Mouse (Mus musculus) embryonic facial prominence, embryonic 11.5 days (tissue): ENCODE measurements at regions not wholly inside any gene's neighbourhood (a gene's known extent, or its start where the extent isn't known, plus 50 kb on each side); places are given as distances from the start of the nearest gene placed in this dataset.
A peak's percentile ranks its signal among the peaks of the same experiment; 100 is the strongest.

Experiments used
- ATAC-seq: fragments of 200-750 bp; cut with Nextera tagmentation; replicated peaks from 2 replicates; pipeline ENCODE4 v1.8.0; 2017; ENCODE audit warnings: low read depth; ENCODE audit not compliant: insufficient number of reproducible peaks, low FRiP score, low TSS enrichment
- DNase-seq: peaks from one replicate; pipeline ENCODE4 v3.0.0-alpha.2; 2015; ENCODE audit warnings: low spot score
- H3K27ac ChIP-seq: fragments of 300-500 bp; sonication (generic); replicated peaks from 2 replicates; pipeline ENCODE4 v1.5.1; 2014; ENCODE audit warnings: mild to moderate bottlenecking, low read depth, low read length, control low read depth
- H3K27me3 ChIP-seq: fragments of 300-500 bp; sonication (generic); 2 replicates; pipeline ENCODE4 v1.6.1; 2014; ENCODE audit warnings: mild to moderate bottlenecking, low read length, moderate library complexity, mixed read lengths; ENCODE audit not compliant: control insufficient read depth, insufficient read depth
- H3K36me3 ChIP-seq: fragments of 300-500 bp; sonication (generic); replicated peaks from 2 replicates; pipeline ENCODE4 v1.6.1; 2014; ENCODE audit warnings: low read depth, mild to moderate bottlenecking, low read length, moderate library complexity, mixed read lengths; ENCODE audit not compliant: control insufficient read depth, insufficient read depth
- H3K4me1 ChIP-seq: fragments of 300-500 bp; sonication (generic); 2 replicates; pipeline ENCODE4 v1.6.1; 2014; ENCODE audit warnings: low read length, mixed read lengths; ENCODE audit not compliant: control insufficient read depth, insufficient read depth
- H3K4me2 ChIP-seq: fragments of 300-500 bp; sonication (generic); 2 replicates; pipeline ENCODE4 v1.6.1; 2014; ENCODE audit warnings: low read depth, mild to moderate bottlenecking, control low read depth, low read length, moderate library complexity
- H3K4me3 ChIP-seq: fragments of 300-500 bp; sonication (generic); 2 replicates; pipeline ENCODE4 v1.5.1; 2014; ENCODE audit warnings: low read depth, low read length, control low read depth
- H3K9ac ChIP-seq: fragments of 300-500 bp; sonication (generic); replicated peaks from 2 replicates; pipeline ENCODE4 v1.6.1; 2014; ENCODE audit warnings: mild to moderate bottlenecking, control low read depth, low read length
- H3K9me3 ChIP-seq: fragments of 300-500 bp; sonication (generic); replicated peaks from 2 replicates; pipeline ENCODE4 v1.6.1; 2016; ENCODE audit warnings: mild to moderate bottlenecking, low read length, inconsistent platforms, mixed read lengths; ENCODE audit not compliant: control insufficient read depth
- WGBS: fragments of 180-500 bp; shearing (Covaris S2); extraction: QIAGEN DNeasy Blood & Tissue Kit; methylation state at CpG from one replicate; pipeline ENCODE4 v1.1.7; 2014; 5-methylcytosine and 5-hydroxymethylcytosine counted together

DNA sequence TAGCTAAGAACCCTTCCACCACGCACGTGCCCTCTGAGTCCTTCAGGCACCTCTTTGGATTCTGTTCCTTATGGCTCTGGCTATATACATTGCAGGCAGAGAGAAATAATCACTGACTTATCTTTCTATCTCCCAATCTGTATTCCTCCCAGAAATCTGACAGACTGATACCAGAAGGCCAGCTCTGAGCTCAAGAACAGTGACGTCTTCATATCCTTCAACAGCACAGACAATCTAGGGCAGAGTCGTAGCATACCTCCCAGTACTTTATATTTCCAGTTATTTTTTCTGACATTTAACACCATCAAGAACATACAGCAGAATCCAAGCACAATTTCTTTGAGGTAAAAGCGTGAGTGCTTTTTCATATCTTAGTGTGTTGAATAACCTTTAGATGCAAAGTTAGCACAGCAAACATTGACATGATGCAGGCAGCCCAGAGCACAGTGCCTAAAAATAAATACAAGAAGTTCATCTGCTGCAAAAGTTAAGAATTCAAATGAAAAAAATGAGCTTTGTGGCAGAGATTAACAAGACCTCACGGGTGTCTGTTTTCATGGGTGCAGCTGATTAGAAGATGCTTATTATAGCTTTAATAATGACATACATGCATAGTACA, 358.1 kb upstream of the Satb1 start:
- no peak overlapping the region for H3K4me2 ChIP-seq
- H3K27me3 ChIP-seq, result no peaks in the 10 kb centered on the region
- H3K9ac ChIP-seq, result no peak overlapping the region
- H3K9me3 ChIP-seq, result no peaks in the 10 kb centered on the region
- H3K4me3 ChIP-seq, result no peak overlapping the region
- no peaks in the 10 kb centered on the region for H3K4me1 ChIP-seq
- DNase-seq (no peak), ATAC-seq (no peak)
- no peak overlapping the region for H3K27ac ChIP-seq
- H3K36me3 ChIP-seq, result no peaks in the 10 kb centered on the region
- 88% methylated on average over 6 of the region's 6 CpGs for WGBS

- H3K36me3 ChIP-seq, result no peaks in the 10 kb centered on the region
- H3K27ac ChIP-seq, result no peak overlapping the region
- DNase-seq, result peak; percentile 65
- ATAC-seq, result no peak
- WGBS, result 35% methylated on average over 3 of the region's 3 CpGs
- no peak overlapping the region for H3K4me3 ChIP-seq
- H3K27me3 ChIP-seq, result no peaks in the 10 kb centered on the region
- no peaks in the 10 kb centered on the region for H3K4me1 ChIP-seq
- H3K9me3 ChIP-seq, result no peaks in the 10 kb centered on the region
- H3K9ac ChIP-seq, result no peak overlapping the region
- no peak overlapping the region for H3K4me2 ChIP-seq
Measured at GRCm38 (mm10) chr17:52182706-52183105, 349.6 kb upstream of the Satb1 start.

- DNase-seq, result no peak
- 95% methylated on average over 2 of the region's 2 CpGs for WGBS
- Histone ChIP-seq H3K4me3 (no peak overlapping the region), H3K36me3 (no peaks in the 10 kb centered on the region), H3K27ac (no peak overlapping the region), H3K4me2 (no peak overlapping the region), H3K9ac (no peak overlapping the region), H3K9me3 (no peaks in the 10 kb centered on the region), H3K27me3 (no peaks in the 10 kb centered on the region), H3K4me1 (no peaks in the 10 kb centered on the region)
- ATAC-seq, result no peak
Measured at GRCm38 (mm10) chr17:52177996-52178395, 344.9 kb upstream of the Satb1 start.

DNA sequence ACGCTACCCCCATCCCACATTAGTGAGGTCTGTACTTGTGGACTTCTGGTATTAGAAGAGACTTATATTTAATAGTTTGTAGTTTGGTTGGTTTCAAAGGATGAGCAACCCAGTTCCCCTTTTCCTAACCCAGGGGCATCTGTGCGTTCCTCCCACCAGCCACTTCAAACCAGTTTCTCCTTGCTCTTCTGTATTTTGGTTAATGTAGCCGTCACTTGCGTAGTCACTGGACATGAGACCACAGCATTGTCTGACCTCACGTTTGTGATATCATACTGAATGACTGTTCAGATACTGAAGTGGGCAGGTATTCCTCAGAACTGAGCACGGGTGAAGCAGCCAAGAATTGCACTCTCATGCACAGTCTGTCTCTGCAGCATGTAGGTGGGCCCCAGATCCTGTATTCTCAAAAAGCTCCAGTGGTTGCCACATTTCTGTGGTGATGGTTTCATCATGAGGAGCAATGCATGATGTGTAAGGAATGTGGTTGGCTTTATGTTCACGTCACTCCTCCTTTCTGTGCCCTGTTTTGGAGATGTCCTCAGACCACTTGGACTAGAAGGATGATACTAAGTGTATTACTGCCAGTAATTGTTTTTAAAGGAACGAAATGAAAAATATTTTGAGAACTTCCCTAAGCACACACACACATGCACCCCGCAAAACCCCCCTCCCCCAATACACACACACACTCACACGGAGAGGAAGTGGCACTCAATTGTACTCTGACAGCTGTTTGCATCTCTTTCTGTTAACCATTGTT, 335.2 kb upstream of the Satb1 start:
- ATAC-seq (no peak), DNase-seq (no peak)
- WGBS, result 80% methylated on average over 10 of the region's 10 CpGs
- Histone ChIP-seq H3K27ac (no peak overlapping the region), H3K9me3 (no peaks in the 10 kb centered on the region), H3K36me3 (no peaks in the 10 kb centered on the region), H3K4me2 (no peak overlapping the region), H3K9ac (no peak overlapping the region), H3K4me3 (no peak overlapping the region), H3K27me3 (no peaks in the 10 kb centered on the region), H3K4me1 (no peaks in the 10 kb centered on the region)

- H3K27me3 ChIP-seq, result no peaks in the 10 kb centered on the region
- H3K27ac ChIP-seq, result no peak overlapping the region
- DNase-seq (no peak), ATAC-seq (no peak)
- no peak overlapping the region for H3K4me3 ChIP-seq
- no peak overlapping the region for H3K4me2 ChIP-seq
- H3K4me1 ChIP-seq, result no peaks in the 10 kb centered on the region
- H3K9ac ChIP-seq, result no peak overlapping the region
- 79% methylated on average over 4 of the region's 4 CpGs for WGBS
- H3K36me3 ChIP-seq, result no peaks in the 10 kb centered on the region
- no peaks in the 10 kb centered on the region for H3K9me3 ChIP-seq
Measured at GRCm38 (mm10) chr17:52167658-52168057, 334.6 kb upstream of the Satb1 start.

GRCm38 (mm10) chr17:52165891-52166485, 332.9 kb upstream of the Satb1 start:
- ATAC-seq (no peak), DNase-seq (no peak)
- no peak overlapping the region for H3K27ac ChIP-seq
- no peaks in the 10 kb centered on the region for H3K9me3 ChIP-seq
- no peak overlapping the region for H3K4me3 ChIP-seq
- no peaks in the 10 kb centered on the region for H3K4me1 ChIP-seq
- no peaks in the 10 kb centered on the region for H3K36me3 ChIP-seq
- 78% methylated on average over 5 of the region's 5 CpGs for WGBS
- no peak overlapping the region for H3K9ac ChIP-seq
- no peaks in the 10 kb centered on the region for H3K27me3 ChIP-seq
- no peak overlapping the region for H3K4me2 ChIP-seq

- no peaks in the 10 kb centered on the region for H3K4me1 ChIP-seq
- no peak for ATAC-seq
- no peak overlapping the region for H3K27ac ChIP-seq
- no peak overlapping the region for H3K9ac ChIP-seq
- no peak overlapping the region for H3K4me2 ChIP-seq
- WGBS, result 87% methylated on average over 10 of the region's 10 CpGs
- H3K27me3 ChIP-seq, result no peaks in the 10 kb centered on the region
- no peak overlapping the region for H3K4me3 ChIP-seq
- H3K36me3 ChIP-seq, result no peaks in the 10 kb centered on the region
- H3K9me3 ChIP-seq, result no peaks in the 10 kb centered on the region
- DNase-seq, result no peak
Measured at GRCm38 (mm10) chr17:52162559-52163397, 329.7 kb upstream of the Satb1 start.
